Mouse (Mus musculus): ENCODE results near the gene Gm42517.
A peak's percentile ranks its signal among the peaks of the same experiment; 100 is the strongest.

Gm42517 gene

DNA sequence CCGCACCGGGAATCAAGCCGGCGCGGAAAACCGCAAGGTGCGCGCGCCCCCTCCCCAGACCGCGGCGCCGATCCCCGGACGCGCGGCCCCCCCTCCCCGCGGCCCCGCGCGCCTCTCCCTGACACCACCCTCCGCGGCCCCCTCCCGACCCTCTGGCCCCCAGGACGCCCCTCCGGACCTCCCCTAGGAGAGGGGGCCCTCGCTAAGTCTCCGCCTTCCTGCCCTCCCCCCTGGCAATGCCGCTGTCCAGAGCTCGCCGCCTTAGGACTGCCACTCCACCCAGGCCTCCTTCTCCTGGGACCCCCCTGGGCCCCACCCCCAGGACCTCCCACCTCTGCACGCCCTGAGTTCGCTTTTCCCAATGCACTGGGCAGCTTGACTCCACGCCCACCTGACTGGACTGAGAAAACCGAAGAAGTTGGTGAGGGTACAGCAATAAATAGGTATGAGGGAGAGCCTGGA, at the start of gene Gm42517:
Gene Gm42517 (minus strand): TSS at position 52 of the 462 bp plus-strand sequence.
- DNase-seq = no peak

DNA sequence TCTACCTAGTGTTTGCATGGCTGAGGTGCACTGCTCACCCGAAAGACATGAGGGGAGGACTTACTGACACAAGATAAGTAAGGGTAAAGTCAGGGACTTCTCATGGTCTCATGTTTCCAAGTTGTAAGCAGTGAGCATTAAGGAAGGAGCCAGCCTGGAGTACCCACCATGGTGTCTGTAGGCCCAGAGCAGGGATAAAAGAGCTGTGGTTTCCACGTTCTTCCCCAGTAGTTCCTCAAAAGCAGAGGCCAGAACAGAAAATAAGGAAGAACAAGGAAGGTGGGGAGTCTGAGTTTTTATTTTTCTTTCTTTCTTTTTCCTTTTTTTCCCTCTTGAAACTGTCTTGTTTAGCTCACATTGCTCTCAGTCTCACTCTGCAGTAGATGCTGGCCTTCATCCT, 47.0 kb upstream of the Gm42517 start:
- DNase-seq = no peak

DNA sequence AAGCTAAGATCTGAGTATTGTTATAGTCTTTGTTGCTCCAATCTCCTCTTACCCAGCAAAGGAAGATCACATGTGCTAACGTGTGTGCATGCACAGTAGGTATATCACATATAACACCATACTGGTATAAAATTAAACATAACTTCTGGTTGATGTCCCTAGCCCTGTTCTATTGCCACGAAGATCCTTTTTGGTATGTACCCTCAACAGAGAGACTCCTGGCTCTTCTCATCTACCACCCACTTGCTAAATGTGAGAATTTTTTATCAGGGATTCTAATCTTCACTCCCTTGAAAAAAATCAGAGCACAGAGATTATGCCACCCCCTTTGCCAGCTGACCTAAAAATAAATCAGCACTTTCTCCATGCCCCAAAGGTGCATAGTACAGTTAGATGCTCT, 39.3 kb upstream of the Gm42517 start:
- DNase-seq = no peak

DNA sequence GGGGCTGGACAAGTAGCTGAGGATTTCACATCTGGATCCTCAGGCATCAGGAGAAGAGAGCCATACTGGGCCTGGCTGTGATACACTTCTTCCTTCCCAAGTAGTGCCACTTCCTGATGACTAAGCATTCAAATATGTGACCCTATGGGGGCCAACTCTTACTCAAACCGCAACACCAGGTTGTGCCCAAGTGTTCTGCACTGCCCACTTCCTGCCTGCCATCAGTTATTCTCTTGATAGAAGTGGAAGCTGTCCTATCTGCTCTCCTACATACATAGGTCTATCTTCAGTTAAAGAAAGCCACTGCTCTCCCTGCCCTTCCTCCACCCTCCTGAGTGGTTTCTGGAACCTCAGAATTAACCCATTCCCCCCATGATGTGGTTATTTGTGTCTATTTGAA, 37.7 kb upstream of the Gm42517 start:
- no peak for DNase-seq

DNA sequence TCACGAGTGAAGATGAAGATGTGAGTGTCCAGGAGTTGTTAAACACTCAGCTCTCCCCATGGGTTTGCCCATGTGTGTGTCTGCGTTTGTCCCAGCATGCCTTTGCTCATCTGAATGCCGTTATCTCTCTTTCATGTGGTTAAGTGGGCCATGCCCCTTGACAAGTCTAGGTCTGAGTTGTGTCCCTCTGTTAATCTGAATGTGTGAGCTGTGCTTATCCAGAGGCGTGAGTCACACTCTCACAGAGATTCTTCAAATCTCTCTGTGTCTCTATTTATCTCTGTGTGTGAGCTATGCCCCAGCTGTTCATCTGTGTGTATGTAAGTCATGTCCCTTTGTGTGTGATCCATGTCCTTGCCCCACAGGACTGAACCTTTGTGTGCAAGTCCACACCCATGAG, 35.7 kb upstream of the Gm42517 start:
- no peak for DNase-seq

- no peak for DNase-seq
Measured at GRCm38 (mm10) chr5:108389744-108390143, 22.0 kb upstream of the Gm42517 start.

DNA sequence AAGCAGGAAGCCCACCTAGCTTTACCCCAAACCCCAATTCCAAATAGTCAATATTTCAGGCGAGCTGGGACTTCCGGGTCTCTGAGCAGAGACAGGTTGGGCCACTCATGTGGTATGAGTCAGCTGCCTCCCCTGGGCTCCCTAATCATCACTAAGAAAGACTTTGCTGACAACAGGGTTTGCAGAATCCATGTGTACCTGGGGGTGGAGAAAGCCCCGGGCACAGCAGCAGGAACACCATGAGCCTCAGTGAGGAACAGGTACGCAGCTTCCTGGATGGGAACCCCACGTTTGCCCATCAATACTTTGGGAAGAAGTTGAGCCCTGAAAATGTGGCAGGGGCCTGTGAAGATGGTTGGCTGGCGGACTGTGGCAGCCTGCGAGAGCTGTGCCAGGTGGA, 20.5 kb upstream of the Gm42517 start, which contains the start of gene Pde6b:
Gene Pde6b (plus strand): TSS at position 191 of the 400 bp plus-strand sequence.
- DNase-seq = no peak

GRCm38 (mm10) chr5:108386449-108386848, 18.7 kb upstream of the Gm42517 start:
- no peak for DNase-seq

DNA sequence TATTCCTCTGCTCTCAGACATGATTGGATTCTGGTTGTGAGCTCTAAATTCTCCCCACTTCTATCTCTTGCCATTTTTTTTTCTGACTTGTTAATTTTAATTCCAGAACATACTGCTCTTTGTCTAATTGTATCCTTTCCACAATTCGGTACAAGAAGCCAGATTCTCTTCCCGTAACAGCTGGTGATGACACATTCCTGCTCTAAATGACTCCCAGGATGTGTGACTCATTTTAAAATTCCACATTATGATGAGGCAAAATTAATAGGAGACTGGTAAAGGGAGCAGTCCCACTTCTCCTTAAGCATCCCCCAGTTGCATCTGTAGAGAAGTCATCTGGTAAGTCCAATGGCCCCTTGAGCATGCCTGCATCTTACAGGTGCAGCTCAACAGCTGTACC, 17.9 kb upstream of the Gm42517 start:
- DNase-seq = no peak

DNA sequence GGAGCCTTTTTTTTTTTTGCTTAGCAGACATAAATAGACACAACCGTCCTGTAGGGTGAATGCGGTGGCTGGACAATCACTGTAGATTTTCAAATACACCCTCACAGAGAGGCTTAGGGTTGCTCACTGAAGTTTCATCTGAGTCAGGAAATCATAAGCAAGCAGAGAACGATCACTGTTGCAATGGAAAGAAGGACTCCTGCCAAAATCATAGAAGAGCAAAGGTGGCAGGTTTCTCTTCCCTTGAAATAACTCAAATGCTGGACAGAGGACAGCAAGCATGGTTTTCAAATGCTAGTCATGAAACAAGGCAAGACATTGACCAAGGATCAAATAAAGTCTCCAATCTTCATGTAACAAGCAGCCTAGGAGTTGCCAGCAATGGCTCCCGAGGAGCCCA, 10.6 kb upstream of the Gm42517 start:
- DNase-seq = no peak

DNA sequence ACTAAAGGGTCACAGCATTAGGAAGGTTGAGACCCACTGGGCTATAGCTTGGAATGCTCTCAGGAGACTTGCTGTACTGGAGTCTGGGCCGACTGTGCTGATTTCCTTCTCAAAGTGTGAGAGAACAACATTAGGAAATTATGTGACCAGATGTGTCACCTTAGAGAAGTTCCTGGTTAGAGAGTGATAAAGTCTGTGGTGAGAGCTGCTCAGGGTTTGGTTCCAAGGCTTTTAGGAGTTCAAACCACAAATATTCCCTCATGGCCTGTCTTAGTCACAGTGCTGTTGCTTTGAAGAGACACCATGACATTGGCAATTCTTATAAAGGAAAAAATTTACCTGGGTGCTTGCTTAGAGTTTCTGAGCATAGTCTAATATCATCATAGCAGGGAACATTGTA, 8.3 kb upstream of the Gm42517 start:
- no peak for DNase-seq

DNA sequence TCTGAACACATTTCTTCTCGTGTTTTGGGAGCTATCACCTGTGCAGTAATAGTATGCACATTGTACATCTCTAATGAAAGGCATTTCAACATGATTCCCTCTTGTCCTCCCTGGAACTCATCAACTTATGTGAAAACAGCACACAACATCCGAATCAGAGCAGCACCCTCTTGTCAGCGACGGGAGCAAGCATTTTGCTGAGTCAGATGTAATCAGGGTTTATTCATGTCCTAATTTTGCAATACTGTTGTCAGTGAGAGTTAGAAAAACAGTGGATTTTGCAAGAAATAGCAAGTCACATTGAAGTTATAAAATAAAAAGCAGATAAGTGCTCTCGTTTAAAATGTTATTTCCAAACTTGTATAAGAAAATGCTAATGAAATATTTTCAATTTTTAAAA, 6.4 kb upstream of the Gm42517 start:
- DNase-seq = no peak

DNA sequence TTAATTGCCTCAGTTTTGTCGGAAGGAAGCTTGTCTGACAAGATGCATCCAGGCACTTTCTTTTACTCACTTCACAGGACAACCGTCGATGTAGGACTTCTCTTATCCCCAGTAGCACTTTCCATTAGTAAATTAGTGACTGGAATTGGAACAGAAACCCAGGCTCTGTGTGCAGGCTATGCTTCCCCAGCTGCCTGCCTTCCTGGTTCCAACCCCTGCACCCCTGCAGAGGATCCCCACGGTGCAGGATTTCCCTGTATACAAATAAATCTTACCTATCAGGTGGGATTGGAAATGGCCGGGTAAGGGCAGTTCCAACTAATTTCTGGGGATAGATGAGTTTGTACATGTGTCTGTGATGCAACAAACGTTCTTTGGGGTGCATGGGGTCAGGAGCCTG, 2.2 kb upstream of the Gm42517 start:
- no peak for DNase-seq

GRCm38 (mm10) chr5:108368851-108369621, 1.3 kb upstream of the Gm42517 start:
- peak; percentile 26 for DNase-seq

DNA sequence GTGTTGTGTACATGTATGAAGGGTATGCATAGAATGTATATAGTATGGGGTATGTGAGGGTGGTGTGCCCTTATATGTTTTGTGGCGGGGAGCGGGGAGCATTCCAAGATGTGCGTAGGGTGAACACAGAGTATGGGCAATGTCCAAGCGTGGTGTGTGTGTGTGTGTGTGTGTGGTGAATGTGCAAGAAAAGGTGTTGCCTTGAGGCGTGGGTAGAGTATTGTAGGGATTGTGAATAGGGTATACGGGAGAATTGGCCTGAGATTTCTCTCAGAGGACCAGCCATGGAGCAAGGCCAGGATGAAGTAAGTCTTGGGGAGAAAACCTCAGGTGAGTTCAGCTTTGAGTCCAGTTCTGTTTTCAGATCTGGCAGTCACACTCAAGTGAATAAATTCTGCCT, 724 bp upstream of the Gm42517 start:
- DNase-seq = no peak

DNA sequence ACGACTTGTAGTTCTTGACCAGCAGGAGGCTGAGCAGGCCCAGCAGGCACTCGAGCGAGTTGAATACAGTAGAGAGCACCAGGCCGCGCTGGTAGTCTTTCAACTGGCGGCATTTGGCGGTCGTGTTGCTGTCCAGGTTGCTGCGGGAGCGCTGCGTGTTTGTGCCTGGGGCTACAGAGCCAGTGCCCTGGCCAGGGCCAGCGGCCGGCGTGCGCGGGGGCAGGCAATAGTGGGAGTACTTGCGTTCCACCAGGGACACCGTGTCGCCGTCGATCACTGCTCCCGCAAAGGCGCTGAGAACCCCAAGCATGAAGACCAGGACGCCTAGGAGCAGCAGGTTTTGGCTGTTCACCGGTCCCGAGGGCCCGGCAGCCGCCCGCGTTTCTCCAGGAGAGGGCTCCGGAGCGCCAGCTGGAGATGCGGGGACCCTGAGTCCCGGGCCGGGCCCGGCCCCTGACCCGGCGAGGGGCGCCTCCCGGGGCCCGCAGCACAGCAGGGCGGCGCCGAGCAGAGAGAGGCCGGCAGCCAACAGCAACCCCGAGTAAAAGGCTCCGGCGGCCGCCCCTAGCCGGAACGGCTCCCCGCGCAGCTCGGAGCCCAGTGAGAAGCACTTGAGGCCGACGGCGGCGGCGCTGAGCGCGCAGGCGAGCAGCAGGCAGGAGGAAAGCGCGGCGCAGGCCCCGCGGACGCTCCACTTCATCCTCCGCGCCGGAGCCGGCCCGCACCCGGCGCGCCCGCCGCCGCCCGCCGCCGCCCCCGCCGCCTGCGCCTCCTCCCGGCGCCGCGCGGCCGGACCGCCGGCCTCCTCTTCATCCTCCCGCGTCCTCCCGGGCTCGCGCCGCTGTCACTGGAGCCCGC, 509 bp downstream of the Gm42517 start:
- DNase-seq = peak; percentile 15

DNA sequence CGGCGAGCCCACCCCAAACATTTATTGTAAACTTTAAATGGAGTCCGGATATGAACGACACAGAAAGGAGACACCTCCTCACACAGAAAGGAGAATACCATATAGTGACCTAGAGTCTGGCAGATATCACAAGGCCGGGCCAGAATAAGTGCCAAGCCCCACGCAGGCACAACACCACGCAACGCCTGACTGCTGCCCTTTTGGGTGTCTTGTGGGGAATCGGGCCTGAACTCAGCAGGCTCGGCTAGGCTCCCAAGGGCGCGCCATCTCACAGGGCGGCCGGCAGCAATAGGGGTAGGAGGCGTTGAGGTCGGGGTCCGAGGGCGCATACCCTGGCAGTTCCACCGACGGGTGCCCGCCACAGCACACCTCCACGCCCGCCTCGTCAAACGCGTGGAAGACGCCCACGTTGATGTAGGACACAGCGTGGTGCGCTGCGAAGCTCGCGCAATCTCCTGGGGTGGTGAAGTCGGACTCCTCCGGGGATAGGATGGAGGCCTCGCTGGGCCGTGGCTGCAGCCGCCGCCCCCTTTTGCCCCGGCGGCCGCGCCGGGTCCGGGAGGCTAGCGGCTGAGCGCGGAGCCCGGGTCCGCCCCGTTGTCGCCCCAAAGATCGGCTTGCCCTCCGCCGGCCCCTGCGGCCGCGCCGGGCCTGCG, 1.3 kb downstream of the Gm42517 start:
- no peak for DNase-seq

DNA sequence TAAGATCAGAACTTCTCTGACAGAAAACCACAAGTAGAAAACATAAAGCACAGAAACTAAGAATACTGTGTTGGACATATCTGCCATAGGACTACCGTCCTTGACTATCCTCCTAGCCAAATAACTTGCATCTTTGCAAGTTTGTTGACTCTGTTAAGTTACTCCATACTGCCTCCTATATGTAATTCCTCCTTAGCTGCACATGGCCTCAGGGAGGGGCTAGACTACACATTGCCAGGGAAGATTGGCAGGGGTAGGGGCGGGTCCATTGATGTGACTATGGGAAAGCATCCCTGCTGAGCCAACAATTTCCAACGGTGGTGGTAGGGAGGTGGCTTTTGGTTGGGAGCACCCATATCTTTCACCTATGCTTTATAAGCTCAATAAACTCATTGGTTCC, 5.4 kb downstream of the Gm42517 start:
- DNase-seq = no peak

DNA sequence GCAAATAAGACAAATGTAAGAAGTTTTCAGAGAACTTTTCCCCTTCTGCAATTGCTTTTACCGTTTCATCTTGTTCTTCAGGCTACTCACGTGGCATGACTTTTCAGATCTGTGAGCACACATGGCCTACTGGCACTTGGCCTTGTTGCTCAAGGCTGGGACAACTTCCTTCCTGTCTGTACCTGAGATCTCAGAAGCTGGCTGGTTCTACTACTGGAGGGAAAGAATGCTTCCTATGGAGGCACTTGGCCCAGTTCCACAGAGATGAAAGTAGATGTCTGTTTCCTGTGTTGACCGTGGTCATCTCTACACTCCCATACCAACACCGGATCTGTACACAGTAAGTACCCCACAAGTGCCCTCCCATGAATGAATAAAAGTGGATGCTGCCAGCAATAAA, 7.5 kb downstream of the Gm42517 start:
- no peak for DNase-seq

GRCm38 (mm10) chr5:108359491-108359890, 8.2 kb downstream of the Gm42517 start:
- DNase-seq = no peak

- DNase-seq = no peak
Measured at GRCm38 (mm10) chr5:108357862-108358261, 9.9 kb downstream of the Gm42517 start.

- no peak for DNase-seq
Measured at GRCm38 (mm10) chr5:108354056-108354455, 13.7 kb downstream of the Gm42517 start.

DNA sequence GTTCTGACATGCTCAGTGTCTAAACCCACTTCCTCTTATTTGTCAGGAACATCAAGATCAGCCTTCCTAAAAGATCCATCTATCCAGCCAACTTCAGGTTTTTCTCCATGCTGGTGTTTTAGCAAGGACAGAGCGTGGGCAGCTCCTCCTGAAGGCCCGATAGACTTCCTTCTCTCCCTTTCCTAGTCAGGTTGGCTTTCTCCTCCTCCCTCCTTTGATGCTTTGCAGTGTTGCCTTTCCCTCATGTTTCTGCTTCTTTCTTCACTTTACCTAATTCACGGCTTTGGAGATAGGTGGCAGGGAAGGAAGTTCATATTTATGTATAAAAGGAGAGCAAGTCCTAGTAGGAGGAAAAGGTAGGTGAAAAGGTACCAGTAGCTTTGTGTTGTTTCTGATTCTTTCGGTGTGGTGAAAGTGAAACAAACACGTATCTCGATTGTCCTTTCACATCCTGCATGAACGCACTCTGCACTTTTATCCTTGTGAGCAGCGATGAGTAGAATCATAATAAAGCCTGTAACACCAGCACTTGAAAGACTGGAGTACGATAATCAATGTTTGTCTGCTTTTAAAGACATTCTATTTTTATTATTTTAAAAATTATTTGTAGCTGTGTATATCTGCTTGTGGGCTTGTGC, 18.1 kb downstream of the Gm42517 start:
- no peak for DNase-seq
